Mouse (Mus musculus): ENCODE data around the gene Cmtm7.

Cmtm7 gene

GRCm38 (mm10) chr9:114779984-114780745, 1.5 kb downstream of the Cmtm7 start:
- TF ChIP-seq GATA4 (IDR thresholded peaks at IDR 0.05; ENCODE audit: insufficient replicate concordance, low read length): no peak

DNA sequence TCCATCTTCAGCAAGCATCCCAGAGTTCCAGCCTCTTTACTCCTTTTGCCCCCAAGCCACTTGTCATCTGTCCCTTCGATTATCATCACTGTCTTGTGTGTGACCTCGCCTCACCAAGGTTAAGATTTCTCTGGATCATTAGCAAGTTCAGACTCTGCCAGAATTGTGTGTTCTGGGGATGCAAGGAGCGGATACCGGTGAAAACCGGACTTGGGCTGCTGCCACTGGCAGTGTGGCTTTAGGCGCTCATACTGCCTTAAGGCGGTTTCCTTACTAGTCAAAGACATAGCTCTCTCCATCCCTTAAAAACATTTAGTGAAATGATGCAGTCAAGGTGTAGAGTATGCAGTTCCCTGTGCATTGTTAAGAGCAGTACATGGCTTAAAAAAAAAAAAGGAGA, 2.8 kb downstream of the Cmtm7 start:
- TF ChIP-seq GATA4 (IDR thresholded peaks at IDR 0.05; ENCODE audit: insufficient replicate concordance, low read length): no peak

DNA sequence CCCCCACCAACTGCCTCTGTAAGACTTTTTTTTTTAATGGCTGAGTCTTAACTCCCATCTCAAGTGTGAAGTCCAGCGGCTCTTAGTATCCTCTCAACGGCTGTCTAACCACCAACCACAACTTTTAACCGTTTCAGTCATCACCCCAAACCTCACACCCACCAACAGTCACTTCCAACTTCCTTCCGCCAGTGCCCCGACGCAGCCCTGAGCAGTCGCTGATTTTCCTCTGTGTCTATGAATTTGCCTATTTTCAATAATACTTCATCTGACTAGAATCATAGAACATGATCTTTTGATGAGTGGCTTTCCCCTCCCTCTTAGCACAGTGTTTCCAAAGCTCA, 3.6 kb downstream of the Cmtm7 start:
- TF ChIP-seq GATA4 (IDR thresholded peaks at IDR 0.05; ENCODE audit: insufficient replicate concordance, low read length): no peak

DNA sequence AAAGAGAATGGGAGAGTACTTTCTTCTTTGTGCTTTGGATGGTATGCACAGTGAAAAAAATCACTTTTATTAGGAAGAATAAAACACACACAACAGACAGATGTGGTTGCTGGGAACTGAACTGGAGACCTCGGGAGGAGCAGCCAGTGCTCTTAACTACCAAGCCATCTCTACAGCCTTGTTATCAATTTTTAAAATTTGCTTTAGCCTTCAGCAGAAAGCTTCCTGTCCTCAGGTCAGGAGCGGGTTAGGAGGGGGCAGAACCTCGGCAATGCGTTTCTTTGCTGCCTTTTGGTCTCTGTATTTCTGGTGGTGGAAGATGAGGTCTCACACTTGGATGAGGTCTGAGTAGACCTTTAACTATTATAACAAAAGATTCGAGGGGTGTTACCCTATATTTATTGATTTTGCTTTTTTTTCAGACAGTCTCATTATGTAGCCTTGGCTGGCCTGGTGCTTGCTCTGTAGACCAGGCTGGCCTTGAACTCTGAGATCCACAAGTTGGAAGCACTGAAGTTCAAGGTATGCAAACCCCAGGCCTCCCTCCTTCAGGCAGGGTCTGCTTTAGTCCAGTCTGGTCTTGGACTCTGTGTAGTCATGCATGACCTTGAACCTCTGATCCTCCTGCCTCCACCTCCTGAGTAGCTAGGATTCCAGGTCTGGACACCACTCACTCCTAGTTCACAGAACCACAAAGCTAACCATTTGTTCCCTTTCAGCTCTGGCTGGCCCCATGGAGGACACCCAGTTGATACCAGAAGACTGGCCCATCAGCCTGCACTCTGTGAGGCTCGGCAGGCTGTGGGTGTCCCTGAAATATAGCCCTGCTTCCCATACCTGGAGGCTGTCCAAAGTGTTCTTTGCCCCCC, 4.2 kb downstream of the Cmtm7 start:
- TF ChIP-seq GATA4 (IDR thresholded peaks at IDR 0.05; ENCODE audit: insufficient replicate concordance, low read length): no peak

- TF ChIP-seq GATA4 (IDR thresholded peaks at IDR 0.05; ENCODE audit: insufficient replicate concordance, low read length): no peak
Measured at GRCm38 (mm10) chr9:114776361-114776760, 5.3 kb downstream of the Cmtm7 start.

- TF ChIP-seq GATA4 (IDR thresholded peaks at IDR 0.05; ENCODE audit: insufficient replicate concordance, low read length): no peak
Measured at GRCm38 (mm10) chr9:114775272-114775671, 6.4 kb downstream of the Cmtm7 start.

- no peak for TF ChIP-seq GATA4 (IDR thresholded peaks at IDR 0.05; ENCODE audit: insufficient replicate concordance, low read length)
Measured at GRCm38 (mm10) chr9:114774629-114775028, 7.0 kb downstream of the Cmtm7 start.

DNA sequence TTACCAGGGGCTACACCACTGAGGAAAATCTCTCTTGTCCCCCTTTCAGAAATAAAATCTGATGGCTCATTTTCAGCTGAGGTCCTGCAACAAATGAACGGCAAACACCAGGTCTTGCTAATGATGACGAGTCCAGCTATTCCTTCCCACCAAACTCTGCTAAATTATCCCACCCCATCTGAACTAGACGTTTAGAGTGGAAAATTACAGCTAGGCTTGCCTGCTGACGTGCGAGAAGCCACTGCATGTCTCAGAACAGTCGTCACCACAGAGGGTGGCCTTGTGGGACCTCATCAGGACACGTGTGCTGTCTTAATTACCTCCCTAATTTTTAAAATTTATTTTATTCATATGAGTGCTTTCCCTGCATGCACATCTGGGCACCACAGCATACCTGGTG, 10.1 kb downstream of the Cmtm7 start:
- no peak for TF ChIP-seq GATA4 (IDR thresholded peaks at IDR 0.05; ENCODE audit: insufficient replicate concordance, low read length)

GRCm38 (mm10) chr9:114770224-114770623, 11.4 kb downstream of the Cmtm7 start:
- TF ChIP-seq GATA4 (IDR thresholded peaks at IDR 0.05; ENCODE audit: insufficient replicate concordance, low read length): no peak

GRCm38 (mm10) chr9:114768066-114768465, 13.6 kb downstream of the Cmtm7 start:
- no peak for TF ChIP-seq GATA4 (IDR thresholded peaks at IDR 0.05; ENCODE audit: insufficient replicate concordance, low read length)

GRCm38 (mm10) chr9:114767507-114767906, 14.1 kb downstream of the Cmtm7 start:
- TF ChIP-seq GATA4 (IDR thresholded peaks at IDR 0.05; ENCODE audit: insufficient replicate concordance, low read length): no peak

- no peak for TF ChIP-seq GATA4 (IDR thresholded peaks at IDR 0.05; ENCODE audit: insufficient replicate concordance, low read length)
Measured at GRCm38 (mm10) chr9:114767030-114767429, 14.6 kb downstream of the Cmtm7 start.

DNA sequence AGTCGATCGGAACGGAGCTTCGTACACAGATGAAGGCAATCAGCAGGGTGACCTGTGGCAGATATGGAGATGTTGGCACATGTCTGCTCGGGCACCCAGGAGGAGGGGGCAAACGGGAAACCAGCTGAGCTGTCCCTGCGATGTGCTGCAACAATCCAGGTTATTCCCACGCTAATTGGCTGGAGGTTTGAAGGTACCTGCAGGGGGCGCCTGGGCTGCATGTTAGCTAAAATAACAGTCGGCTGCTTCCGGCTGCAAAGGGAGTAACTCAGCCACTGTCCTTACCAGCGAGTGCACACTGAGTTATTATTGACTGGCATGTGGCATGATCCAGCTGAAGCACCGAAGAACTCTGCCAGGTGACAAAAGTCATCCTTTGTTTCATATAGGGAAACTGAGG, 18.3 kb downstream of the Cmtm7 start:
- TF ChIP-seq GATA4 (IDR thresholded peaks at IDR 0.05; ENCODE audit: insufficient replicate concordance, low read length): no peak

- no peak for TF ChIP-seq GATA4 (IDR thresholded peaks at IDR 0.05; ENCODE audit: insufficient replicate concordance, low read length)
Measured at GRCm38 (mm10) chr9:114761848-114762247, 19.8 kb downstream of the Cmtm7 start.

DNA sequence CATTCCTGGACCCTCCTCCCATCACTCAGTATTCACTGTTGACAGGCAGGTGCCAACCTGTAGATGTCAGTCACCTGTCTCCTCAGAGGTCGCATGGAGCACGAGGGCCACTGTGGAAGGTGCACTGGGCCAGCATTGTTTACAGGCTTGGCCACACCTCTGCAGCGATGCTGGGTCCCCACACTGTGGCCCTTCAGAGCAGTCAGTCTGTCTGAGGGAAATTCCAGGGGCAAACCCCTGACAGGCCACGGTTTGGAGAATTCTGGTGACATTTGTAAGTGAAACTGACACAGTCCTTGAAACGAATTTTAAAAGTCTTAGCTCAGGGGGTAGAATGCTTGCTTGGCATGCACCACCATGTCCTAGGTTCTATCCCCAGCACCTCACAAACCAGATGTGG, 21.3 kb downstream of the Cmtm7 start:
- no peak for TF ChIP-seq GATA4 (IDR thresholded peaks at IDR 0.05; ENCODE audit: insufficient replicate concordance, low read length)

DNA sequence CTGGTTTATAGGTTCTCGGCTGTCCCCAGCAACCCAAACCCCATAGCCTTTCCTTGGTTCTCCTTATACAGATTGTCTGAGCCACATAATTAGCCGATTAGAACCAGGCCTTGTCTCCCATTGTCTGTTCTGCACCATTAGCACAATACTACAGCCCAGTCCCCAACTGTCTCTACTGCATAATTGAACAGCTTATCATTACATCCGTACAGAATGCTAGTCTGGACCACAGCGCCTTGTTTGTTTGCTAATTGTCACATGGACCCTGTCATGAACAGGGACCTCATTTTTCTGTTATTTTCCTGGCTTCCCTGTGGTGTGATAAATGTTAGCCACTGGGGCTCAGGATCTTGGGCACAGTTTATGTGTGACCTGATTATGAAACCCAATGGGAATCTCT, 21.8 kb downstream of the Cmtm7 start:
- TF ChIP-seq GATA4 (IDR thresholded peaks at IDR 0.05; ENCODE audit: insufficient replicate concordance, low read length): no peak

Data from liver, adult (tissue).